Mouse (Mus musculus): ENCODE measurements around the gene Kcnh7. TPM values are rescaled to one million over a fixed set of nuclear protein-coding genes. Genes with fewer than 3 reads are reported as not detected.

The Kcnh7 gene
- total RNA-seq, 1 experiment = 0.04 TPM

- Histone ChIP-seq H3K4me3 (ENCODE audit: insufficient read depth in 1 of 2, low read depth in 1 of 2, low read length in 2 of 2, poor library complexity in 1 of 2, severe bottlenecking in 1 of 2) (no peak overlapping the region), H3K9ac (ENCODE audit: insufficient read depth, low read depth, low read length, poor library complexity, severe bottlenecking) (no peak overlapping the region), H3K36me3 (ENCODE audit: control insufficient read depth, insufficient read depth, low read length, poor library complexity, severe bottlenecking) (no peaks in the 10 kb centered on the region; the same call in 1 of the 2 replicates), H3K9me3 (ENCODE audit: control insufficient read depth, insufficient read depth, low read depth, low read length) (no peaks in the 10 kb centered on the region), H3K27ac (ENCODE audit: insufficient read depth, low read depth, low read length, poor library complexity, severe bottlenecking) (no peak overlapping the region), H3K4me1 (ENCODE audit: control insufficient read depth in 2 of 2, insufficient read depth in 2 of 2, low read length in 2 of 2, poor library complexity in 1 of 2) (peaks cover 0 to 2% of the 10 kb centered on the region in 2 experiments; a peak in 1 of 4 replicates)
- TF ChIP-seq ZNF384 (IDR thresholded peaks at IDR 0.05; ENCODE audit: low read depth, low read length) (no peak), MAFK (IDR thresholded peaks at IDR 0.05; ENCODE audit: insufficient read depth, low read depth, low read length) (peak; percentile 86)
- no peak for DNase-seq (ENCODE audit: low read depth, low spot score)
- in situ Hi-C loops (cut with MboI; ENCODE audit: low sequenced_read_pairs in 2 of 2, unreplicated experiment in 2 of 2) = no loop called here
Observed at GRCm38 (mm10) chr2:62684989-62685595, 499.0 kb downstream of the Kcnh7 start.

GRCm38 (mm10) chr2:62681667-62682066, 502.4 kb downstream of the Kcnh7 start:
- in situ Hi-C loops (cut with MboI; ENCODE audit: low sequenced_read_pairs in 2 of 2, unreplicated experiment in 2 of 2) = no loop called here
- peaks cover 0 to 2% of the 10 kb centered on the region in 2 experiments; a peak in 1 of 4 replicates for H3K4me1 ChIP-seq (ENCODE audit: control insufficient read depth in 2 of 2, insufficient read depth in 2 of 2, low read length in 2 of 2, poor library complexity in 1 of 2)
- H3K4me3 ChIP-seq (ENCODE audit: insufficient read depth in 1 of 2, low read depth in 1 of 2, low read length in 2 of 2, poor library complexity in 1 of 2, severe bottlenecking in 1 of 2) = no peak overlapping the region
- H3K36me3 ChIP-seq (ENCODE audit: control insufficient read depth, insufficient read depth, low read length, poor library complexity, severe bottlenecking) = no peaks in the 10 kb centered on the region; the same call in 1 of the 2 replicates
- no peak for DNase-seq (ENCODE audit: low read depth, low spot score)
- H3K9ac ChIP-seq (ENCODE audit: insufficient read depth, low read depth, low read length, poor library complexity, severe bottlenecking) = no peak overlapping the region
- no peak for TF ChIP-seq HCFC1 (IDR thresholded peaks at IDR 0.05; ENCODE audit: borderline replicate concordance, insufficient read depth, low read length)
- TF ChIP-seq MAFK (IDR thresholded peaks at IDR 0.05; ENCODE audit: insufficient read depth, low read depth, low read length) = no peak
- no peak for TF ChIP-seq CHD2 (IDR thresholded peaks at IDR 0.05; ENCODE audit: low read depth, low read length)
- TF ChIP-seq ZC3H11A (IDR thresholded peaks at IDR 0.05; ENCODE audit: borderline replicate concordance, low read depth, low read length) = no peak
- TF ChIP-seq ZNF384 (IDR thresholded peaks at IDR 0.05; ENCODE audit: low read depth, low read length) = no peak
- no peak overlapping the region for H3K27ac ChIP-seq (ENCODE audit: insufficient read depth, low read depth, low read length, poor library complexity, severe bottlenecking)
- no peaks in the 10 kb centered on the region for H3K9me3 ChIP-seq (ENCODE audit: control insufficient read depth, insufficient read depth, low read depth, low read length)

GRCm38 (mm10) chr2:62672788-62673187, 511.3 kb downstream of the Kcnh7 start:
- Histone ChIP-seq H3K36me3 (ENCODE audit: control insufficient read depth, insufficient read depth, low read length, poor library complexity, severe bottlenecking) (no peaks in the 10 kb centered on the region; the same call in 1 of the 2 replicates), H3K4me3 (ENCODE audit: insufficient read depth in 1 of 2, low read depth in 1 of 2, low read length in 2 of 2, poor library complexity in 1 of 2, severe bottlenecking in 1 of 2) (no peak overlapping the region), H3K9ac (ENCODE audit: insufficient read depth, low read depth, low read length, poor library complexity, severe bottlenecking) (no peak overlapping the region), H3K27ac (ENCODE audit: insufficient read depth, low read depth, low read length, poor library complexity, severe bottlenecking) (no peak overlapping the region), H3K9me3 (ENCODE audit: control insufficient read depth, insufficient read depth, low read depth, low read length) (no peaks in the 10 kb centered on the region), H3K4me1 (ENCODE audit: control insufficient read depth in 2 of 2, insufficient read depth in 2 of 2, low read length in 2 of 2, poor library complexity in 1 of 2) (no peaks in the 10 kb centered on the region)
- TF ChIP-seq CHD2 (IDR thresholded peaks at IDR 0.05; ENCODE audit: low read depth, low read length) (no peak), MAFK (IDR thresholded peaks at IDR 0.05; ENCODE audit: insufficient read depth, low read depth, low read length) (no peak), ZNF384 (IDR thresholded peaks at IDR 0.05; ENCODE audit: low read depth, low read length) (no peak), HCFC1 (IDR thresholded peaks at IDR 0.05; ENCODE audit: borderline replicate concordance, insufficient read depth, low read length) (no peak), ZC3H11A (IDR thresholded peaks at IDR 0.05; ENCODE audit: borderline replicate concordance, low read depth, low read length) (no peak)
- DNase-seq (ENCODE audit: low read depth, low spot score) = no peak
- in situ Hi-C loops (cut with MboI; ENCODE audit: low sequenced_read_pairs in 2 of 2, unreplicated experiment in 2 of 2) = no loop called here

GRCm38 (mm10) chr2:62670767-62671166, 513.3 kb downstream of the Kcnh7 start:
- in situ Hi-C loops (cut with MboI; ENCODE audit: low sequenced_read_pairs in 2 of 2, unreplicated experiment in 2 of 2) = no loop called here
- peaks cover 0 to 2% of the 10 kb centered on the region in 2 experiments; a peak in 1 of 4 replicates for H3K4me1 ChIP-seq (ENCODE audit: control insufficient read depth in 2 of 2, insufficient read depth in 2 of 2, low read length in 2 of 2, poor library complexity in 1 of 2)
- no peaks in the 10 kb centered on the region for H3K9me3 ChIP-seq (ENCODE audit: control insufficient read depth, insufficient read depth, low read depth, low read length)
- H3K27ac ChIP-seq (ENCODE audit: insufficient read depth, low read depth, low read length, poor library complexity, severe bottlenecking) = no peak overlapping the region
- H3K9ac ChIP-seq (ENCODE audit: insufficient read depth, low read depth, low read length, poor library complexity, severe bottlenecking) = no peak overlapping the region
- DNase-seq (ENCODE audit: low read depth, low spot score) = no peak
- H3K4me3 ChIP-seq (ENCODE audit: insufficient read depth in 1 of 2, low read depth in 1 of 2, low read length in 2 of 2, poor library complexity in 1 of 2, severe bottlenecking in 1 of 2) = no peak overlapping the region
- TF ChIP-seq ZC3H11A (IDR thresholded peaks at IDR 0.05; ENCODE audit: borderline replicate concordance, low read depth, low read length) (no peak), MAFK (IDR thresholded peaks at IDR 0.05; ENCODE audit: insufficient read depth, low read depth, low read length) (no peak), CHD2 (IDR thresholded peaks at IDR 0.05; ENCODE audit: low read depth, low read length) (no peak), HCFC1 (IDR thresholded peaks at IDR 0.05; ENCODE audit: borderline replicate concordance, insufficient read depth, low read length) (no peak), ZNF384 (IDR thresholded peaks at IDR 0.05; ENCODE audit: low read depth, low read length) (no peak)
- H3K36me3 ChIP-seq (ENCODE audit: control insufficient read depth, insufficient read depth, low read length, poor library complexity, severe bottlenecking) = no peaks in the 10 kb centered on the region

All from ES-E14 (cell line).